Mouse (Mus musculus) G1E (cell line): Measurements from ENCODE around the gene Il2rg. TPM values are rescaled to one million over a fixed set of nuclear protein-coding genes. Genes with fewer than 3 reads are reported as not detected.

Experiments
- ATAC-seq: 2 replicates; pipeline ENCODE4 v1.8.0; 2016; ENCODE audit warnings: mild to moderate bottlenecking; ENCODE audit not compliant: insufficient number of reproducible peaks, poor library complexity, low FRiP score, severe bottlenecking; ENCODE audit errors: extremely low read depth
- DNase-seq: peaks from one replicate; pipeline ENCODE4 v3.0.0; 2012; ENCODE audit warnings: low spot score
- H3K27me3 ChIP-seq: 2 replicates; pipeline ENCODE4 v1.6.1; 2012; ENCODE audit warnings: mild to moderate bottlenecking, low read length, inconsistent platforms; ENCODE audit not compliant: insufficient read depth
- H3K36me3 ChIP-seq: replicated peaks from 2 replicates; pipeline ENCODE3; 2012; ENCODE audit warnings: mild to moderate bottlenecking, inconsistent platforms
- H3K4me1 ChIP-seq: 2 replicates; pipeline ENCODE4 v1.6.1; 2012; ENCODE audit warnings: low read depth, low read length, inconsistent platforms, mixed read lengths; ENCODE audit not compliant: insufficient read depth
- H3K4me3 ChIP-seq: 2 replicates; pipeline ENCODE4 v1.5.1; 2012; ENCODE audit warnings: low read depth, mild to moderate bottlenecking, inconsistent platforms, low read length, moderate library complexity, mixed read lengths
- H3K9me3 ChIP-seq: replicated peaks from 2 replicates; pipeline ENCODE4 v1.6.1; 2012; ENCODE audit warnings: inconsistent platforms
- CTCF ChIP-seq: IDR thresholded peaks from 2 replicates; pipeline ENCODE4 v1.5.1; 2012; ENCODE audit warnings: low read depth, low read length, inconsistent platforms, mixed read lengths
- GATA1 ChIP-seq: IDR thresholded peaks from 2 replicates; pipeline ENCODE4 v1.6.1; 2012; ENCODE audit warnings: borderline replicate concordance, low read length, inconsistent platforms, mixed read lengths
- GATA2 ChIP-seq: IDR thresholded peaks from 2 replicates; pipeline ENCODE4 v1.6.1; 2012; ENCODE audit warnings: low read depth, low read length, inconsistent platforms, borderline replicate concordance
- POLR2AphosphoS5 ChIP-seq: IDR thresholded peaks from 2 replicates; pipeline ENCODE4 v1.6.1; 2012; ENCODE audit warnings: low read depth, low read length, inconsistent platforms; ENCODE audit not compliant: insufficient replicate concordance
- TAL1 ChIP-seq: conservative IDR thresholded peaks from 2 replicates; pipeline ENCODE4 v1.6.1; 2012; ENCODE audit warnings: low read depth, low read length, inconsistent platforms, mixed read lengths
- polyA plus RNA-seq: library from polyadenylated mRNA; stranded (reverse); fragments of >175 nt; gene quantifications from 2 replicates; pipeline ENCODE4 v1.2.3, GENCODE M21; 2012
- total RNA-seq, 2 experiments: library from RNA; stranded (forward) in 1 of 2; stranded (reverse) in 1 of 2; fragments of 200-1000 nt in 1 of 2; fragments of >200 nt in 1 of 2; fragmentation: Nextera tagmentation in 1 of 2; gene quantifications; 2 replicates each; pipeline ENCODE4 v1.2.3; 2014 to 2017

Il2rg gene
- total and polyA plus RNA-seq, 3 experiments: 10.1 to 21.6 (median 18.7) TPM

- Histone ChIP-seq H3K27me3 (no peaks in the 10 kb centered on the region), H3K4me3 (no peak overlapping the region), H3K4me1 (peaks cover 45% of the 10 kb centered on the region), H3K9me3 (no peaks in the 10 kb centered on the region), H3K36me3 (no peaks in the 10 kb centered on the region)
- DNase-seq (no peak), ATAC-seq (no peak)
- TF ChIP-seq TAL1: no peak
- no peak for TF ChIP-seq GATA1
- TF ChIP-seq POLR2AphosphoS5: no peak
- no peak for TF ChIP-seq CTCF
- TF ChIP-seq GATA2: no peak
These were observed 1.4 kb downstream of the Il2rg start for GRCm38 (mm10) chrX:101266631-101267030.

- no peak for TF ChIP-seq TAL1
- no peak for TF ChIP-seq GATA2
- TF ChIP-seq POLR2AphosphoS5: no peak
- no peak for TF ChIP-seq GATA1
- no peak for TF ChIP-seq CTCF
- H3K36me3 ChIP-seq: peaks cover 8% of the 10 kb centered on the region
- no peak for ATAC-seq
- H3K4me1 ChIP-seq: peaks cover 67% of the 10 kb centered on the region
- DNase-seq: no peak
- no peaks in the 10 kb centered on the region for H3K9me3 ChIP-seq
- H3K27me3 ChIP-seq: no peaks in the 10 kb centered on the region
- no peak within 1 kb of the TSS for H3K4me3 ChIP-seq
These were observed 4.2 kb downstream of the Il2rg start, which contains the start of gene Gm614 for GRCm38 (mm10) chrX:101263892-101264291. Gm614 (minus strand) TSS chrX:101263992.

- Histone ChIP-seq H3K36me3 (peaks cover 37% of the 10 kb centered on the region), H3K27me3 (no peaks in the 10 kb centered on the region), H3K4me3 (peak overlapping the region; percentile 54; the same call in 1 of the 2 replicates), H3K4me1 (peaks cover 74% of the 10 kb centered on the region), H3K9me3 (no peaks in the 10 kb centered on the region)
- ATAC-seq: peak; percentile 69
- DNase-seq: peak; percentile 39
- no peak for TF ChIP-seq TAL1
- TF ChIP-seq POLR2AphosphoS5: no peak
- no peak for TF ChIP-seq GATA2
- no peak for TF ChIP-seq CTCF
- no peak for TF ChIP-seq GATA1
These were observed 7.4 kb downstream of the Il2rg start for GRCm38 (mm10) chrX:101260441-101261325.

- peaks cover 54% of the 10 kb centered on the region for H3K4me1 ChIP-seq
- peaks cover 37% of the 10 kb centered on the region for H3K36me3 ChIP-seq
- H3K4me3 ChIP-seq: no peak overlapping the region; the same call in 1 of the 2 replicates
- DNase-seq (no peak), ATAC-seq (no peak)
- no peaks in the 10 kb centered on the region for H3K9me3 ChIP-seq
- H3K27me3 ChIP-seq: no peaks in the 10 kb centered on the region
- TF ChIP-seq CTCF (no peak), TAL1 (no peak), GATA1 (no peak), POLR2AphosphoS5 (no peak), GATA2 (no peak)
These were observed 11.5 kb downstream of the Il2rg start for GRCm38 (mm10) chrX:101256603-101257002.

GRCm38 (mm10) chrX:101254740-101255139 is 13.3 kb downstream of the Il2rg start:
- DNase-seq: no peak
- Histone ChIP-seq H3K36me3 (peaks cover 37% of the 10 kb centered on the region), H3K9me3 (no peaks in the 10 kb centered on the region), H3K4me3 (peak overlapping the region; percentile 76), H3K27me3 (no peaks in the 10 kb centered on the region), H3K4me1 (peaks cover 39% of the 10 kb centered on the region)
- no peak for ATAC-seq
- TF ChIP-seq POLR2AphosphoS5: no peak
- TF ChIP-seq CTCF: no peak
- no peak for TF ChIP-seq TAL1
- TF ChIP-seq GATA1: no peak
- TF ChIP-seq GATA2: no peak

- no peaks in the 10 kb centered on the region for H3K9me3 ChIP-seq
- DNase-seq (peak; percentile 72), ATAC-seq (peak; percentile 79)
- peaks cover 32% of the 10 kb centered on the region for H3K36me3 ChIP-seq
- TF ChIP-seq GATA1 (no peak), POLR2AphosphoS5 (no peak), TAL1 (no peak), GATA2 (no peak), CTCF (no peak)
- peaks cover 34% of the 10 kb centered on the region for H3K4me1 ChIP-seq
- H3K27me3 ChIP-seq: no peaks in the 10 kb centered on the region
- peak within 1 kb of the TSS; percentile 76 for H3K4me3 ChIP-seq
These were observed 13.9 kb downstream of the Il2rg start, which contains the start of gene Foxo4 for GRCm38 (mm10) chrX:101253952-101254729. Foxo4 (plus strand) TSS chrX:101254528.
